Mouse (Mus musculus): ENCODE results near the gene Celf1.

DNA sequence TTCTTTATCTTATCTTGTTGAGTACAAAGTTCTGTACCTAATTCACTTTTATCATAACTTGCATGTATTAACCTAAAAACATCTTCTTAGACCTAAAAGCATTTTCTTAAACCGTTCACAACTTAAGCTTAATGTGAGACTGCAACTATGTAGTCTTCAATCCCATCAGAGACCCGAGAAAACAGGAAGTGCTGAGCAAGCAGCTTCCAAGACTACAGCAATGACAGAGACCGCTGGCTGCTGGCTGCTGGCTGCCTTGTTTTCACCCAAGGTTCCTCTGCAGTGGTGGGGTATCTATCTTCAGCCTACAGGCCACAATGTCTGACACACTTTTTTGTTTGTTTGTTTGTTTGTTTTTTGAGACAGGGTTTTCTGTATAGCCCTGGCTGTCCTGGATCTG lies 111.7 kb downstream of the Celf1 start:
- TF ChIP-seq TAL1 (IDR thresholded peaks at IDR 0.05; ENCODE audit: low read length) = no peak
- no peak for TF ChIP-seq GATA1 (IDR thresholded peaks at IDR 0.05; ENCODE audit: low read length)

Data from erythroblast, embryonic 14.5 days (primary cell).